Mouse (Mus musculus): ENCODE results near the gene Apoc2. TPM values are rescaled to one million over a fixed set of nuclear protein-coding genes. Genes with fewer than 3 reads are reported as not detected.

Gene Apoc2
- polyA plus RNA-seq, 1 experiment from 2014 or later: not detected

- no peaks in the 10 kb centered on the region for H3K27me3 ChIP-seq (replicated peaks; ENCODE audit: control insufficient read depth, insufficient read depth, low read length)
- H3K27ac ChIP-seq (ENCODE audit: low read length): peak overlapping the region; percentile 4; the same call in 1 of the 2 replicates
- H3K4me1 ChIP-seq (replicated peaks; ENCODE audit: control insufficient read depth, insufficient read depth, low read length): peaks cover 13% of the 10 kb centered on the region
- peak; percentile 26; the same call in 1 of the 2 replicates for ATAC-seq
- 30% methylated on average over 22 of the region's 22 CpGs for WGBS
- no peak overlapping the region for H3K4me3 ChIP-seq (replicated peaks; ENCODE audit: low read length)
- no peaks in the 10 kb centered on the region for H3K9me3 ChIP-seq (ENCODE audit: control insufficient read depth, low read length)
- H3K4me2 ChIP-seq (ENCODE audit: low read length): no peak overlapping the region
- H3K9ac ChIP-seq (replicated peaks; ENCODE audit: low read depth, low read length): no peak overlapping the region
- no peaks in the 10 kb centered on the region for H3K36me3 ChIP-seq (ENCODE audit: control insufficient read depth, insufficient read depth)
Measured at GRCm38 (mm10) chr7:19701069-19701761, 23.5 kb upstream of the Apoc2 start.

GRCm38 (mm10) chr7:19700299-19701068 is 22.7 kb upstream of the Apoc2 start:
- H3K27me3 ChIP-seq (replicated peaks; ENCODE audit: control insufficient read depth, insufficient read depth, low read length): no peaks in the 10 kb centered on the region
- H3K4me2 ChIP-seq (ENCODE audit: low read length): no peak overlapping the region
- no peak overlapping the region for H3K9ac ChIP-seq (replicated peaks; ENCODE audit: low read depth, low read length)
- H3K9me3 ChIP-seq (ENCODE audit: control insufficient read depth, low read length): no peaks in the 10 kb centered on the region
- H3K36me3 ChIP-seq (ENCODE audit: control insufficient read depth, insufficient read depth): no peaks in the 10 kb centered on the region
- peaks cover 13% of the 10 kb centered on the region for H3K4me1 ChIP-seq (replicated peaks; ENCODE audit: control insufficient read depth, insufficient read depth, low read length)
- no peak overlapping the region for H3K27ac ChIP-seq (ENCODE audit: low read length)
- WGBS: 64% methylated on average over 12 of the region's 12 CpGs
- H3K4me3 ChIP-seq (replicated peaks; ENCODE audit: low read length): no peak overlapping the region
- ATAC-seq: no peak

GRCm38 (mm10) chr7:19699827-19700148 is 22.0 kb upstream of the Apoc2 start:
- Histone ChIP-seq H3K27ac (ENCODE audit: low read length) (no peak overlapping the region), H3K4me2 (ENCODE audit: low read length) (no peak overlapping the region), H3K27me3 (replicated peaks; ENCODE audit: control insufficient read depth, insufficient read depth, low read length) (no peaks in the 10 kb centered on the region), H3K9ac (replicated peaks; ENCODE audit: low read depth, low read length) (no peak overlapping the region), H3K4me3 (replicated peaks; ENCODE audit: low read length) (no peak overlapping the region), H3K4me1 (replicated peaks; ENCODE audit: control insufficient read depth, insufficient read depth, low read length) (peaks cover 13% of the 10 kb centered on the region), H3K9me3 (ENCODE audit: control insufficient read depth, low read length) (no peaks in the 10 kb centered on the region), H3K36me3 (ENCODE audit: control insufficient read depth, insufficient read depth) (no peaks in the 10 kb centered on the region)
- WGBS: 87% methylated on average over 4 of the region's 4 CpGs
- no peak for ATAC-seq

- peaks cover 13% of the 10 kb centered on the region for H3K4me1 ChIP-seq (replicated peaks; ENCODE audit: control insufficient read depth, insufficient read depth, low read length)
- ATAC-seq: peak; percentile 63
Measured at GRCm38 (mm10) chr7:19698907-19699826, 21.4 kb upstream of the Apoc2 start, which contains the start of gene Apoe. Gene Apoe (minus strand): TSS chr7:19699188.

GRCm38 (mm10) chr7:19697949-19698906 is 20.5 kb upstream of the Apoc2 start:
- H3K9me3 ChIP-seq (ENCODE audit: control insufficient read depth, low read length): no peaks in the 10 kb centered on the region
- H3K27ac ChIP-seq (ENCODE audit: low read length): no peak overlapping the region
- H3K4me1 ChIP-seq (replicated peaks; ENCODE audit: control insufficient read depth, insufficient read depth, low read length): peaks cover 14% of the 10 kb centered on the region
- WGBS: 3% methylated on average over 28 of the region's 28 CpGs
- no peaks in the 10 kb centered on the region for H3K27me3 ChIP-seq (replicated peaks; ENCODE audit: control insufficient read depth, insufficient read depth, low read length)
- peak overlapping the region; percentile 48 for H3K9ac ChIP-seq (replicated peaks; ENCODE audit: low read depth, low read length)
- peak overlapping the region; percentile 56 for H3K4me2 ChIP-seq (ENCODE audit: low read length)
- no peaks in the 10 kb centered on the region for H3K36me3 ChIP-seq (ENCODE audit: control insufficient read depth, insufficient read depth)
- 0 out of 2 replicates have a peak, but pooled peaks have one; percentile 4 for ATAC-seq
- peak overlapping the region; percentile 37 for H3K4me3 ChIP-seq (replicated peaks; ENCODE audit: low read length)

More at GRCm38 (mm10) chr7:19698907-19699826, 21.4 kb upstream of the Apoc2 start, which contains the start of gene Apoe:
- no peaks in the 10 kb centered on the region for H3K36me3 ChIP-seq (ENCODE audit: control insufficient read depth, insufficient read depth)
- 1% methylated on average over 20 of the region's 20 CpGs for WGBS
- H3K27ac ChIP-seq (ENCODE audit: low read length): no peak within 1 kb of the TSS
- peak within 1 kb of the TSS; percentile 56 for H3K4me2 ChIP-seq (ENCODE audit: low read length)
- peak within 1 kb of the TSS; percentile 48 for H3K9ac ChIP-seq (replicated peaks; ENCODE audit: low read depth, low read length)
- peak within 1 kb of the TSS; percentile 37 for H3K4me3 ChIP-seq (replicated peaks; ENCODE audit: low read length)
- no peaks in the 10 kb centered on the region for H3K27me3 ChIP-seq (replicated peaks; ENCODE audit: control insufficient read depth, insufficient read depth, low read length)
- no peaks in the 10 kb centered on the region for H3K9me3 ChIP-seq (ENCODE audit: control insufficient read depth, low read length)

- peaks cover 16% of the 10 kb centered on the region for H3K4me1 ChIP-seq (replicated peaks; ENCODE audit: control insufficient read depth, insufficient read depth, low read length)
- H3K36me3 ChIP-seq (ENCODE audit: control insufficient read depth, insufficient read depth): no peaks in the 10 kb centered on the region
- WGBS: 96% methylated on average over 34 of the region's 34 CpGs
Measured at GRCm38 (mm10) chr7:19696336-19696873, 18.7 kb upstream of the Apoc2 start.

GRCm38 (mm10) chr7:19695881-19696280 is 18.1 kb upstream of the Apoc2 start:
- Histone ChIP-seq H3K36me3 (ENCODE audit: control insufficient read depth, insufficient read depth) (no peaks in the 10 kb centered on the region), H3K27me3 (replicated peaks; ENCODE audit: control insufficient read depth, insufficient read depth, low read length) (no peaks in the 10 kb centered on the region), H3K4me3 (replicated peaks; ENCODE audit: low read length) (no peak overlapping the region), H3K4me2 (ENCODE audit: low read length) (no peak overlapping the region), H3K9ac (replicated peaks; ENCODE audit: low read depth, low read length) (no peak overlapping the region), H3K9me3 (ENCODE audit: control insufficient read depth, low read length) (no peaks in the 10 kb centered on the region), H3K27ac (ENCODE audit: low read length) (no peak overlapping the region), H3K4me1 (replicated peaks; ENCODE audit: control insufficient read depth, insufficient read depth, low read length) (peaks cover 16% of the 10 kb centered on the region)
- no peak for ATAC-seq
- 86% methylated on average over 6 of the region's 6 CpGs for WGBS

More at GRCm38 (mm10) chr7:19696336-19696873, 18.7 kb upstream of the Apoc2 start:
- no peak overlapping the region for H3K27ac ChIP-seq (ENCODE audit: low read length)
- H3K4me3 ChIP-seq (replicated peaks; ENCODE audit: low read length): no peak overlapping the region
- ATAC-seq: no peak
- H3K9me3 ChIP-seq (ENCODE audit: control insufficient read depth, low read length): no peaks in the 10 kb centered on the region
- no peak overlapping the region for H3K4me2 ChIP-seq (ENCODE audit: low read length)
- H3K27me3 ChIP-seq (replicated peaks; ENCODE audit: control insufficient read depth, insufficient read depth, low read length): no peaks in the 10 kb centered on the region
- no peak overlapping the region for H3K9ac ChIP-seq (replicated peaks; ENCODE audit: low read depth, low read length)

- Histone ChIP-seq H3K4me1 (replicated peaks; ENCODE audit: control insufficient read depth, insufficient read depth, low read length) (peaks cover 16% of the 10 kb centered on the region), H3K4me2 (ENCODE audit: low read length) (no peak overlapping the region), H3K36me3 (ENCODE audit: control insufficient read depth, insufficient read depth) (no peaks in the 10 kb centered on the region), H3K27me3 (replicated peaks; ENCODE audit: control insufficient read depth, insufficient read depth, low read length) (no peaks in the 10 kb centered on the region), H3K9ac (replicated peaks; ENCODE audit: low read depth, low read length) (no peak overlapping the region), H3K27ac (ENCODE audit: low read length) (no peak overlapping the region), H3K4me3 (replicated peaks; ENCODE audit: low read length) (no peak overlapping the region), H3K9me3 (ENCODE audit: control insufficient read depth, low read length) (no peaks in the 10 kb centered on the region)
- no peak for ATAC-seq
- WGBS: 62% methylated on average over 8 of the region's 8 CpGs
Measured at GRCm38 (mm10) chr7:19695213-19695594, 17.5 kb upstream of the Apoc2 start.

Data from forebrain, embryonic 16.5 days (tissue).